Mouse (Mus musculus): ENCODE data around the gene Myo9b.
A peak's percentile ranks its signal among the peaks of the same experiment; 100 is the strongest.

Gene Myo9b

DNA sequence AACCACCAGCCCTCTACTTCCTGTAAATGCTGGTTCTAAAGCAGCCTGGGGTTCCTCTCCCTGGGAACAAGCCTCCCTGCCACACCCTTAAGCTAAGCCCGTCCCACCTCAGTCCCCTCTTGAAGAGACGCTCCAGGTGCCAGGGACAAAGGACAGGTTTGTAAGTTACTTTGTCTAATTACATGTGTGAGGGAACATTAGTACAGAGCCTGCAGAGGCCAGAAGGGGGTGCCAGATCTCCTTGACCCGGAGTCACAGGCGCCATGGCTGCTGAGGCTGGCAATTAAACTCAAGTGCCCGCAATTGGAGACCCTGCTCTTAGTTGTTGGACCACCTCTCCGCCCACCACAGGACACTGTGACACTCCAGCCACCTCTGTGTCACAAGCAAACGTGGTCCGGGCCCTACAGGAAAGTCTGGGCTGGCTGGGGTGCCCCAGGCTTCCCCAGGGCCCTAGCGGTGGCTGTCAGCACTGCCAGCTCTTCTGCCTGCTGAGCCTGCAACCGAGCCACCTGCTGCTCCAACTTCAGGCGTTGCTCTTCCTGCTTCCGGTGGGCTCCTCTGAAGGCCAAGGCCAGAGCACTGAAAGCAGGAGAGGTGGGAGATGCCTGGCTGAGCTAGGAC, 112.8 kb downstream of the Myo9b start:
- no peak for DNase-seq (ENCODE audit: low spot score in 2 of 2)

DNA sequence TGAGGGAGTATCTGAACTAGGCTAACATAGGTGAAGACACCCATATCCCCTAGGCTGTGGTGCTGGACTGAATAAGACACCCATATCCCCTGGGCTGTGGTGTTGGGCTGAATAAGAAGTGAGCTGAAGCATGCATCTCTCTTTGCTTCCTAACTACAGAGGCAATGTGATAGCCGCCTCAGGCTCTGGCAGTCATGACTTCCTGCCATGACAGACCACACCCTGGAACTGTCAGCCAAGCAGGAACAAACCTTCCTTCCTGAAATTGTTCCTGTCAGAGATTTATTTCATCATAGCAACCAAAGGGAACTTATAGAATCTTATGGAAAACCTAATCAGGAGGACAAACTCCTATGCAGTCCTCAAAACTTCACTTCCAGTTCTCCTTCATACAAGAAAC, 115.8 kb downstream of the Myo9b start:
- no peak for DNase-seq (ENCODE audit: low spot score in 2 of 2)

DNA sequence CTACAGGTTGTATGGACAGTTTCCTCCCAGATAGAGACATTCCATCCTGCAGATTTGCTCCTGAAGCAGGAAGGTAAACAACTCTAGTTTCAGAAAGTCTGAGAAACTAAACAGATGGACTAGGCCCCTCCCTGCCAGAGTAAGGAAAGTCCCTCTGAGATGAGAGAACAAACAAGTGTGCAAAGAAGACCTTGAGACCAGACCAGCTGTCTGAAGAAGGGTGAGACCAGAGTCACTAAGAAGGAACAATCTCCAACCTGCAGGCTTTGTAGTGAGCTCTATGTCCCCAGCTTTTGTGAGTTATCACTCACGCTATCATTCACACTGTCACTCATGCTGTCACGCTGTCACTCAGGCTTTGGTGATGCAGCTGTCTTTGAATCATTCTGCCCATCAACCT, 119.2 kb downstream of the Myo9b start:
- DNase-seq (ENCODE audit: low spot score in 2 of 2), result no peak

DNA sequence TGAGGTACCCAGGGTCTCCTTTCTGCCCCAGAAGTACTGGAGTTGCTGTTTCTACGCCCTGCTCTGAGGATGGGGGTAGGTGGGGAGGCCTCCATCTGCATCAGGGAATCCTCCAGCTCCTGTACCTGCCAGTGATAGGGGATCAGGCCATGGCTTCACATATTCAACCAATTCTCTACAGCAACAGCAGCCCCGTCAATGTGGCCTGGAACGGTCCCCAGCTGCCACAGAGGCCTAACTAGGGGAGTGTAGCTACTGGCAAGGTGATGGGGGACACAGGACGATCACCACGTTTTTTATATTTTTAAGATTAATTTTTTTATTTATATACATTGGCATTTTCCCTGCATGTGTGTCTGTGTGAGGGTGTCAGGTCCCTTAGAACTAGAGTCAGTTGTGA, 119.9 kb downstream of the Myo9b start:
- peak in 1 of 2 experiments; percentile 0 for DNase-seq (ENCODE audit: low spot score in 2 of 2)

DNA sequence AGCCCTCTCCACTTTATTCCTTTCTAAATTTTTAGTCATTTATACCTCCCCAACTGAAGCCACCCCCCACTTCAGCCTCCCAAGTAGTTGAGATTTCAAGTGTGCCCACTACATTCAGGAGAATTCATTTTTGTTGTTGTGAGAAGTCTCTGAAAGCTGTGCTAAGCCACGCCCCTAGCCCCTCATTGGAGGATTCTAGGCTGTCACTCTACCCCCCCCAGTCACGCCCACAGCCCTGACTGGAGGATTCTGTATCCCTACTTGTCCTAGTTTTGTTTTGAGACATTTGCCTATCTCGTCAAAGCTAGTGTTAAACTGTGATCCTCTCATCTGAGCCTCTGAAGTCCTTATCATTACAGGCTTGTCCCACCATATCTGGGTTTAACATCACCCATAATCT, 120.4 kb downstream of the Myo9b start:
- DNase-seq (ENCODE audit: low spot score in 2 of 2), result peak; percentile 1 to 2

DNA sequence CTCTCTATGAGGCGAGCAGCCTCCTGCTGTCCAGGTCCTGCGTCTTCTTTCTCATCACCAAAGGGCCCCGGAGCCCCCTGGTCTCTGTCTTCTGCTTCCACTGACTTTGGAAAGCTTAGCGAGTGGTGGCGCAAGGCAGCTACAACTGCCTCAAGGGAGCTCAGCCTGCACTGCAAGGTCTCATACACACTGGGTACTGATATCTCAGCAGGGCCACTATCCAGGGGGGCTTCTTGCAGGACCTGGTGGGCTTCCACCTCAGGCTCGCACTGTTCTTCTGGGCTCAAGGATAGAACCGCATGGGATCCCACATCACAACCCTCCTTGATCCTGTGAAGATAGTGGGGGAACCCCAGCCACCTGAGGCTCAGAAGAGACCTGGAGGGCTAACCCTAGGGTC, 122.0 kb downstream of the Myo9b start:
- DNase-seq (ENCODE audit: low spot score in 2 of 2), result peak in 1 of 2 experiments; percentile 4

DNA sequence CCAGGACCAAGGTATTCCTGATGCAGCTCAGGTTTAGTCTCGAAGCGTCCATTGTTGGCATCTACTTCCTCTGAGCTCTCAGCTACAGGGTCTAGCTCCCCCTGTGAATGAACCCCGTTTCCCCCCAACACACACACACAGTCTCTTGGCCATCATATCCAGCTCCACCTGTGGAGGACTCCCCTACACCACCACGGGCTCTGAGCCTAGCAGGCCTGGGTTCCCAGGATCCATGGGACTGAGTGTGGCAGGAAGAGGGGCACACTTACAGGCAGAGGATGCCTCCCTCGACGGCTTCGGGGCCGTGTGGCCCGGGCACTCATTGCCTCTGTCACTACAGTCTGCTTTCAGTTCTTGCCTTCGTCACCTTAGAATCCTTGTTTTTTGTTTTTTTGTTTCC, 122.6 kb downstream of the Myo9b start:
- peak in 1 of 2 experiments; percentile 3 for DNase-seq (ENCODE audit: low spot score in 2 of 2)

DNA sequence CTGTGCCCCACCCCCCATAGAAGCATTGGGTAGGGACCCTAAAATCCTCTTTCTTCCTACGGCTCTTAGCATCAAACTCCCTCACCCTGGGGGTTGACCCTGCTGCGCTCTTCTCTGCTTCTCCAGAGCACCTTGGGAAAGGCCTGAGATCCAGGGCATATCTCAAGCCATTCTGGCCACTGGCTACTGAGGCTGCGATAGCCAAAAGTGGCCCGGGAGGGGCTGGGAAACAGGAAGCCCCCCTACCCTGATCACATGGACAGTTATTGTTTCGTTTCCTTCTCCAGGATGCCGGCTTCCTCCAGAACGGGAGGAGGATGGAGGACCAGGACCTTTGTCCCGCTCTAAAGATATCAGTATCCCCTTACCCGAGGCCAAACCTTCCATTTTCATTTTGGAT, 123.1 kb downstream of the Myo9b start, which contains the start of gene Ushbp1:
Ushbp1 (minus strand) TSS at position 174 of the 400 bp plus-strand sequence.
- DNase-seq (ENCODE audit: low spot score in 2 of 2), result peak in 1 of 2 experiments; percentile 3

DNA sequence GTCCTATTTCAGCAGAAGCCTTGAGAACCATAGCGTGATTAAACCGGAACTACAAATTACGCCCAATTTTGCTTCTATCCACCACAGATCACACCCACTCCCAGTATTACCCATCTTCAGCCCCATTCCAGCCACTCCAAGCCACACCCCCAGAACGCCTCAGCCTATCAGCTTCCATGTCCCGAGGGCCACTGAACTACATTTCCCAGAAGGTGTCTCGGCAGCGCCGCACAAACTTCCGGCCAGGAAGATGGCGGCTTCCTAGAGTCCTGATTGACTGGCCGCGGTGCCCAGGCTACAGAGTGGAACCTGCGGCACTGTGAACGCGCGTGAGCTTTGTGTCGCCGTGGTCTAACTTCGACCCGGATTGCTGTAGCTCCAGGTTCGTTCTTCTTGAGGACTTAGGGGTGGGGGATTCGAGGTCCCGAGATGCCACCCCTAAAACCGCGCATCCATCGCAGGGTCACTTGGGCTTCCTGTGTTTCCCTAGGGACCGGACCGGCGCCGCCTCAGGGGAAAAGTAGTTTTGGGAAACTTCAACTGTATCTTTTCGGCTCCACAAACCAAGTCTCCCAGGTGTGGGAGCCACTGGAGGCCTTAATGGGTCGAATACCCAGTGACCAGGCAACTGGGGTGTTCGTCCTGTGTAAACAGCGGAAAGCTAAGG, 124.3 kb downstream of the Myo9b start, which contains the start of gene Babam1:
Babam1 (plus strand) TSS at position 223 of the 667 bp plus-strand sequence.
- DNase-seq (ENCODE audit: low spot score in 2 of 2), result peak; percentile 75 to 82

DNA sequence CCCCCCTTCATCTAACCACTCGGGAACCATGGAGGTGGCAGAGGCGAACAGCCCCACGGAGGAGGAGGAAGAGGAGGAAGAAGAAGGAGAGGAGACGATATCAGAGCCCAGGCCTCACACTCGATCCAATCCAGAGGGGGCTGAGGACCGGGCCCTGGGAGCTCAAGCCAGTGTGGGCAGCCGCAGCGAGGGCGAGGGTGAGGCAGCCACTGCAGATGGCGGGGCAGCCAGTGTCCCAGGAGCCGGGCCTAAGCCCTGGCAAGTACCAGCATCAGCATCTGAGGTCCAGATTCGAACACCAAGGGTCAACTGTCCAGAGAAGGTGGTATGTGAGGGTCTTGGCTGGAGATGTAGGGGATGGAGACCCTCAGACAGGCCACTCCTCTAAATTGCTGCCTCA, 125.2 kb downstream of the Myo9b start:
- DNase-seq (ENCODE audit: low spot score in 2 of 2), result no peak

DNA sequence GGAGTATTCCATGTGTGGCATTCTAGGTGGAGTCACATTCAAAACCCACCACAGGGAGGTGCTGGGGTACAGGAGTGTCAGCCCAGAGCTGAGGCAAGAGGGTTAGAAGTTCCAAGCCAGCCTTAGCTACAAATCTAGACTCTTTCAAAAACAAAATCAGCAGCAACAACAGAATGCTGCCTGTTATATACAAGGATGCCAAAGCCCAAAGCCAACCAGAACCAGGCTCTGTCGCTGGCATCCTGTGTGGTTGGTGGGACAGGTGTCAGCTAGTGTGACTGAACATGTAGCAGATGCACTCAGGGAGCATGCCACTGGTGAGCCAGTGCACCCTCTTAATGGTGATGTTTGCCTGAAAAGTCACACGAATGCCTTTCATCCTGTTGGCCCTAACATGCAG, 128.3 kb downstream of the Myo9b start:
- DNase-seq (ENCODE audit: low spot score in 2 of 2), result no peak

DNA sequence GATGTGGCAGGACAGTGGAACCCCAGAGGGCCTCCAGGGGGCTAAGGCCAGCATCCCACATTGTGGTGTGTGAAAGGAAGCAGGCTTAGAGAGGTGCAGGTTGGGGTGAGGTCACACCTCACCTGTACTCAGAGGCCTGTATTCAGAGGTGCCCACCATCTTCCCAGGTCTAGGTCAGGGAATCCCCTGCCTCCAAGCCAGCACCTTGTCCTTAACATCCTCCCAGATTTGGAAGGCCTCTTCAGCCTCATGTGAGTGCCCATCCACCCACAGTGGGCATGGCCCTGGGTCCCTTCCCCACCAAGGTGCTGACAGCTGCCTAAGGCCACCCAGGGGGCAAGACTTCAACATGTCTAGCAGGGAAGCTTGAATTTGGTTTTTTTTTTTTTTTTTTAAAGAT, 128.9 kb downstream of the Myo9b start:
- DNase-seq (ENCODE audit: low spot score in 2 of 2), result no peak

DNA sequence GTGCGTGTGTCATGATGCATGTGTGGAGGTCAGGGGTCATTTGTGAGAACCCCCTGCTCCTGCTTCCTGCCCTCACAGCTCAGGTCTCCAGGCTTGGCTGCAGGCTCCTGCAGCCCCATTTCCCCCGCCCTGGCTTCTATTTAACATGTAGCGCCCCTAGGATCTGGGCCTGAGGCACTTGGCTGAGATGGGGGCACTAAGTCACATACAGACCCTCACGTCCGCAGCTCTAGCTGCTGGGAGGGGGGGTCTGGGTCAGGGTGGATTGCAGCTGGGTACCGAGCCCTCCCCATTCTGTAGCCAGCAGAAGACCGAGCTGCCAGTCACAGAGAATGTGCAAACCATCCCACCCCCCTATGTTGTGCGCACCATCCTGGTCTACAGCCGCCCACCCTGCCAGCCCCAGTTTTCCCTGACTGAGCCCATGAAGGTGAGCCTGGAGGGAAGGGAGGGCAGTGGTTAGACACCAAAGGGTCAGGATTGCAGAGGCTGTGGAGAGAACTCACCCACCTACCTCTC, 130.0 kb downstream of the Myo9b start:
- no peak for DNase-seq (ENCODE audit: low spot score in 2 of 2)

DNA sequence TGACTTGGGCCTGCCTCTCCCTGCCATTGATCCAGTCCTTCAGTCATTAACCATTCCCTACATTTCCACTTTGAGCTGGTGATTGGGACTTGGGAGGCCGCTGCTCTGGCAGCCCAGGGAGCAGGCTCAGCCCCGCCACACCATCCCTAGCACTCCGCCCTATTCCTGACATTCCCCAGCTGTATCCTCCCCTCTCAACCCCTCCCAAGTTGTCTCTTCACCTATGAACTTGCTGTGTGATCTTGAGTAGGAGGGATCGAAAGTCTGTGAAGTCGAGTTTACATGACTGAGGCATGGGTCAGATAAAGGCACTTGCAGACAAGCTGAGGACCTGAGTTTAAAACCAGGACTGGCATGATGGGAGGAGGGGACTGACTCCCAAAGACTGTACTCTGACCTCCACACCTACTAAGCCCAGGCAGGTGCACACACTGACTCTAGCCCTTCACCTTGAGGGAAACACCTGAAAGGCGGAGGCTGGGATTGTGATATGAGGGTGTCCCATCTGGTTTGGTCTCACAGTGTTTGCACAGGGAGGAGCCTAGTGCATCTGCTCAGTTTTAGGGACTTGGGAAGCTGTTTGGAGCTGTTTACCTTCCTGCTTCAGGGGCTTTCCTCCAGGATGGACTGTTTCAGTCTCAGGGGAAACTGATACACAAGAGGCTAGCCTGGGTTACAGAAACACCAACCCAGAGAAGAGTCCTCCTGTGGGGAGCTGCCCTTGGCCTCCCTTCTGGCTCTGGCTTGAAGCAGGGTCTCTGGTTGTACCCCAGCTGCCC, 130.8 kb downstream of the Myo9b start:
- no peak for DNase-seq (ENCODE audit: low spot score in 2 of 2)

DNA sequence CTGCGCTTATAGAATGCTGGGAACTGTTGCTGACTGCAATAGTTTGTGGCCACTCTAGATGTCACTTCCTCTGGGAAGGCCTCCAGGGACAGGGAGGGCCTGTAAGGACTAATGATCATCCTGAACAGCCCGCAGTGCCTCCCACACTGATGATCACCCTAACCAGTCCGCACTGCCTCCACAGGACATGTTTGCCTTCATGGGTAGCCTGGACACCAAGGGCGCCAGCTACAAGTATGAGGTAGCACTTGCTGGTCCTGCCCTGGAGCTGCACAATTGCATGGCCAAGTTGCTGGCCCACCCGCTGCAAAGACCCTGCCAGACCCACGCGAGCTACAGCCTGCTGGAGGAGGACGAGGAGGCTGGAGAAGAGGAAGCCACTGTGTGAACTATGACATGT, 131.5 kb downstream of the Myo9b start:
- DNase-seq (ENCODE audit: low spot score in 2 of 2), result no peak

DNA sequence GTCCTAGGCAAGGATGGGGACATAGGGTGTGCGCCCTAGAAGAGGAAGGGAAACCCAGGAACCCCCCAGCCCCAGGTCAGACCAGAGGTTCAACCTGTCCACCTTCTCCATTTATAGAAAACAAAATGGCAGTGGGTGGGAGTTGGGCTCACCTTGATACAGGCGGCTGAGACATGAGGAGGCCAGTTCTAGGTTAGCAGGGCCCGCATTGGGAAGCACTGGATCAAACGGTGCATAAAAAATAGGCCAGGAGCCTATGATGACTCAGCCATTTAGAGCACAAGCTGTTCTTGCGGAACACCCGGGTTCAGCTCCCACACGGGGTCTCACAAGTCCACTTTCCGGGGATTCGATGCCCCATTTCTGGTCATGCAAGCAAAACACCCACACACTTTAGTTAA, 132.4 kb downstream of the Myo9b start:
- DNase-seq (ENCODE audit: low spot score in 2 of 2), result no peak

DNA sequence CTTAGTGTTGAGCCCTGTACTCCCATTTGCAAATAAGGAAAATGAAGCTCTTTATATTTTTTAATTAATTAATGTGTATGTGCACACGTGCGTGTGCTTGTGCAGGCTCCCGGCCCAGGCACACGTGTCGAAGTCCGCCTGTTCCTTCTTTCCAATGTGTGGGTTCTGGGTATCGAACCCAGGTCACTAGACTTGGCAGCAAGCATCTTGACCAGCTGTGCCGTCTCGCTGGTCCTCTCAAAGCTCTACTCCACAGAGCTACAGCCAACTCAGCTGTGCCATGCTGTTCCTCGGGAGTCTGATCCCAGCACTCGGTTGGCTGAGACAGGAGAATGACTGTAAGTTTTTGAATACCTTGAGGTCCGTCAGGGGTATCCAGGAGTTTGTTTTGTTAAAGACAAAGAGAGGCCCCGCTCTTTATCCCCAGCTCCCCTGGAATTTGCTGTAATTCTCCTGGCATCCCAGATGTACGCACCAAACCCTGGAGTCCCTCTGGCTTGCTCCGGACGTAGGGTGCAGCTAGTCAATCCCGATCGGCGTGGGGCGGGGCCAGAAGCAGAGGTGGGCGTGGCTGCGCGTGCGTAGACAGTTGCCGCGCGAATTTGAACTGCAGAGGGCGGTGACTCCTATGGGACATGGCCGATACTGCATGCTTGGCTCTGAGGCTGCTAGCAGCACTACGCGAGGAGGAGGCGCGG, 133.0 kb downstream of the Myo9b start, which contains the start of gene Ankle1:
Ankle1 (plus strand) TSS at position 610 of the 698 bp plus-strand sequence.
- peak; percentile 93 to 94 for DNase-seq (ENCODE audit: low spot score in 2 of 2)

DNA sequence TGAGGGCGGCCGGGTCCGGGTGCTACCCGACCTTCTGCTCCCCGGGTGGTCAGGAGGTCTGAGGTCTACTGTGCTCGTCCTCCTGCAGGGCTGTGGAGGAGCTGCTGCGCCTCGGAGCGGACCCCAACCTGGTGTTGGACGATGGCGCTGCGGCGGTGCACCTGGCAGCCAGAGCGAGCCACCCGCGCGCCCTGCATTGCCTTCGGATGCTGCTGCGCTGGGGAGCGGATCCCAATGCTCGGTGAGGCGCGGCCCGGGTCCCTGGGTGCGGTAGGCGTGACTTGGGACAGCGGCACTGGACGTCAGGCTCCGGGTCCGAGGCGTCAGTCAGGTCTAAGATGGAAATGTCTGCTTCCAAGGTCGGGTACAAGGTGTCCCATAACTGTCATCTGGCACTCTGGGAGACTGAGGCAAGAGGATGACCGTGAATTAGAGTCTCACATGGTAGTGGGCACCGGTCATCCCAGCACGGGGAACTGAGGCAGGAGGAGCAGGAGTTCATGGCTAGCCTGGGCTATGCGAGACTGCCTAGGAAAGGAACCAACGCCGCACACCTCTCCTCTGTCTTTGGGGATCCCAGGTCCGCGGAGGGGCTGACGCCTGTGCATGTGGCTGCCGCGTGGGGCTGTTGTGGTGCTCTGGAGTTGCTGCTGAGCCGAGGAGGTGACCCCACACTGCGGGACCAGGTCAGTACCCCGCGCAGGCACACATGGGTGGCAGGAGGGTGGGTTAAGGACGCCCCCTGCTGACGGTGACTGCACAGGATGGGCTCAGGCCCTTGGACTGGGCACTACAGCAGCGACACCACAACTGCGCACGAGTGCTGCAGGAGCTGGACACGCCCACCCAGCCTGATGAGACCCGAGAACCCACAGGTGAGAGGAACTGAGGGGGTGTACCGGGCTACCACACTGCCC, 133.8 kb downstream of the Myo9b start:
- no peak for DNase-seq (ENCODE audit: low spot score in 2 of 2)

DNA sequence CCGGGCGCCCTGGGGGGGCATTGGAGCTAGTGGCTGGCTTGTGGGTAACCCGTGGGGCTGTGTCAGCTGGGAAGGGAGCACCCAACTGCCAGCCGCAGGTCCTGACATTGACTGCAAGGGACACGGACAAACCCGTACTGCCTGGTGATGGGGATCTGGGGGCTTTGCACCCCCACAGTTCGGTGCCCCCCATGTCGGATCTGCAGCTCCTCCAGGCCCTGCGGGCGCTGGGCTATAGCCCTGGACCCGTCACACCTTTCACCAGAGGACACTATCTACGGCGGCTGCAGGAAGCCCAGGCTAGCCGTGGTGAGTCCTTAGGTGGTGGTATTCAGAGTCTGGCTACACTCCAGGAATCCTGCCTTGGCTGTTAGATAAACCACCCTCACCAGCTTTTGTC, 134.9 kb downstream of the Myo9b start:
- DNase-seq (ENCODE audit: low spot score in 2 of 2), result no peak

DNA sequence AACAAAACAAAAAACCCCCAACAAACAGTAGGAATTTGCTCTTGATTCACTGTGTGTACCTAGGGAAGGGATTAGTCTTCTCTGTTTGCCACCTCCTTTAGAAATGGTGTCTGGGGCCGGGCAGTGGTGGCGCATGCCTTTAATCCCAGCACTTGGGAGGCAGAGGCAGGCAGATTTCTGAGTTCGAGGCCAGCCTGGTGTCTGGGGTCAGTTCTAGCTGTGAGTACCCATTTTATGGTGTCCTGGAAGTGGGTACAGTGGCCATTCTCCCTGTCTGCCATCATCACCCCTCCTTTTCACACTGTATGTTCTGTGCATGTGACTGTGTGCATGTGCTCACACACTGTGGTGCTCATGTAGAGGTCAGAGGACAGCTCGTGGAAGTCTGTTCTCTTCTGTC, 135.7 kb downstream of the Myo9b start:
- no peak for DNase-seq (ENCODE audit: low spot score in 2 of 2)

All from frontal cortex, postnatal 25 days (tissue).